Mouse (Mus musculus) spleen, adult 2 months (tissue): ENCODE measurements around the gene Golph3l. TPM values are rescaled to one million over a fixed set of nuclear protein-coding genes. Genes with fewer than 3 reads are reported as not detected.
"Not testable (repeated sequence)": the region's sequence is repeated elsewhere in the genome, so short reads cannot be mapped to it uniquely, and the experiment has no call there.

Experiments
- DNase-seq, 2 experiments: peaks; one replicate each; pipeline versions ENCODE4 v3.0.0 to v3.0.0-alpha.2; 2012 to 2021; ENCODE audit warnings: low spot score in 2 of 2, low read depth in 1 of 2
- H3K27ac ChIP-seq: fragments of 200-500 bp; 2 replicates; pipeline ENCODE4 v1.5.1; 2012; ENCODE audit warnings: low read length, inconsistent platforms; ENCODE audit not compliant: insufficient read depth
- H3K27me3 ChIP-seq: fragments of 200-500 bp; 2 replicates; pipeline ENCODE4 v1.6.1; 2012; ENCODE audit warnings: mild to moderate bottlenecking, moderate library complexity, low read length, inconsistent platforms; ENCODE audit not compliant: control insufficient read depth, insufficient read depth
- H3K36me3 ChIP-seq: fragments of 200-500 bp; 2 replicates; pipeline ENCODE4 v1.6.1; 2012; ENCODE audit warnings: mild to moderate bottlenecking, low read length, inconsistent platforms; ENCODE audit not compliant: control insufficient read depth, insufficient read depth
- H3K4me1 ChIP-seq: fragments of 200-500 bp; 2 replicates; pipeline ENCODE4 v1.6.1; 2011; ENCODE audit warnings: inconsistent platforms; ENCODE audit not compliant: control insufficient read depth, insufficient read depth, insufficient read length
- H3K4me3 ChIP-seq: fragments of 200-500 bp; 2 replicates; pipeline ENCODE4 v1.5.1; 2011; ENCODE audit warnings: mild to moderate bottlenecking, inconsistent platforms; ENCODE audit not compliant: insufficient read depth, insufficient read length; ENCODE audit errors: extremely low read depth
- CTCF ChIP-seq: fragments of 200-500 bp; IDR thresholded peaks from 2 replicates; pipeline ENCODE4 v1.5.1; 2011; ENCODE audit warnings: mild to moderate bottlenecking, inconsistent platforms; ENCODE audit not compliant: insufficient read depth, insufficient read length, insufficient replicate concordance; ENCODE audit errors: extremely low read depth
- POLR2A ChIP-seq: fragments of 200-500 bp; IDR thresholded peaks from 2 replicates; pipeline ENCODE4 v1.6.1; 2011; ENCODE audit warnings: low read depth, low read length, inconsistent platforms
- WGBS: fragments of 180-500 bp; shearing (Covaris S2); methylation state at CpG from one replicate; pipeline ENCODE4 v1.1.7; 2018; 5-methylcytosine and 5-hydroxymethylcytosine counted together
- polyA plus RNA-seq: library from polyadenylated mRNA; depleted of rRNA; stranded (reverse); fragments of >200 nt; gene quantifications from 2 replicates; pipeline ENCODE4 v1.2.3, GENCODE M21; 2012

The Golph3l gene
- polyA plus RNA-seq, 1 experiment, result 3.8 TPM

- Histone ChIP-seq H3K4me1 (no peaks in the 10 kb centered on the region), H3K4me3 (no peak overlapping the region), H3K27ac (no peak overlapping the region), H3K27me3 (no peaks in the 10 kb centered on the region), H3K36me3 (peaks cover 12% of the 10 kb centered on the region)
- WGBS, result 81% methylated on average over 2 of the region's 2 CpGs
- no peak for DNase-seq
- no peak for TF ChIP-seq POLR2A
- no peak for TF ChIP-seq CTCF
Observed at GRCm38 (mm10) chr3:95623551-95623950, 34.8 kb downstream of the Golph3l start.

- H3K27ac ChIP-seq, H3K27me3 ChIP-seq, H3K4me1 ChIP-seq, DNase-seq, H3K4me3 ChIP-seq: not testable (repeated sequence)
- peaks cover 16% of the 10 kb centered on the region for H3K36me3 ChIP-seq
- 78% methylated on average over 5 of the region's 5 CpGs for WGBS
Observed at GRCm38 (mm10) chr3:95623991-95624515, 35.3 kb downstream of the Golph3l start.

GRCm38 (mm10) chr3:95624628-95625503, 36.1 kb downstream of the Golph3l start, which contains the start of gene Ensa:
Ensa (plus strand) TSS chr3:95624993.
- Histone ChIP-seq H3K27ac (peak within 1 kb of the TSS; percentile 88), H3K4me1 (no peaks in the 10 kb centered on the region), H3K4me3 (peak within 1 kb of the TSS; percentile 77), H3K27me3 (no peaks in the 10 kb centered on the region), H3K36me3 (peaks cover 21% of the 10 kb centered on the region)
- under 1% methylated on average over 44 of the region's 44 CpGs for WGBS
- TF ChIP-seq CTCF, result no peak
- peak; percentile 41 for TF ChIP-seq POLR2A
- peak; percentile 96 to 99 for DNase-seq

- Histone ChIP-seq H3K4me1 (no peaks in the 10 kb centered on the region), H3K27ac (no peak overlapping the region), H3K4me3 (no peak overlapping the region), H3K36me3 (peaks cover 30% of the 10 kb centered on the region), H3K27me3 (no peaks in the 10 kb centered on the region)
- WGBS, result 79% methylated on average over 5 of the region's 5 CpGs
- no peak for TF ChIP-seq POLR2A
- no peak for TF ChIP-seq CTCF
- DNase-seq, result no peak
Observed at GRCm38 (mm10) chr3:95627763-95628162, 39.0 kb downstream of the Golph3l start.

- TF ChIP-seq POLR2A (no peak), CTCF (no peak)
- H3K4me3 ChIP-seq, result no peak overlapping the region
- 84% methylated on average over 4 of the region's 4 CpGs for WGBS
- peaks cover 40% of the 10 kb centered on the region for H3K36me3 ChIP-seq
- DNase-seq, result no peak
- H3K27ac ChIP-seq, result no peak overlapping the region
- no peaks in the 10 kb centered on the region for H3K27me3 ChIP-seq
- H3K4me1 ChIP-seq, result no peaks in the 10 kb centered on the region
Observed at GRCm38 (mm10) chr3:95629755-95630154, 41.0 kb downstream of the Golph3l start.

- TF ChIP-seq POLR2A, result no peak
- no peak for TF ChIP-seq CTCF
- WGBS, result 44% methylated on average over 3 of the region's 3 CpGs
- H3K27me3 ChIP-seq, result no peaks in the 10 kb centered on the region
- peaks cover 40% of the 10 kb centered on the region for H3K36me3 ChIP-seq
- H3K4me3 ChIP-seq, result no peak overlapping the region
- H3K4me1 ChIP-seq, result peaks cover 5% of the 10 kb centered on the region; the same call in 1 of the 2 replicates
- no peak overlapping the region for H3K27ac ChIP-seq
- DNase-seq, result no peak
Observed at GRCm38 (mm10) chr3:95630856-95631255, 42.1 kb downstream of the Golph3l start.

GRCm38 (mm10) chr3:95631304-95631703, 42.6 kb downstream of the Golph3l start:
- no peak for DNase-seq
- Histone ChIP-seq H3K4me1 (peaks cover 5% of the 10 kb centered on the region; the same call in 1 of the 2 replicates), H3K4me3 (no peak overlapping the region), H3K36me3 (peaks cover 40% of the 10 kb centered on the region), H3K27me3 (no peaks in the 10 kb centered on the region), H3K27ac (no peak overlapping the region)
- 83% methylated on average over 6 of the region's 6 CpGs for WGBS
- TF ChIP-seq CTCF (no peak), POLR2A (no peak)
